Mouse (Mus musculus) adrenal gland, adult (tissue): ENCODE data around the gene Ksr2.
"Not testable (repeated sequence)": the region's sequence is repeated elsewhere in the genome, so short reads cannot be mapped to it uniquely, and the experiment has no call there.

Source experiments
- DNase-seq, 2 experiments: peaks; one replicate each; pipeline ENCODE4 v3.0.0; 2022 to 2023; ENCODE audit warnings: low spot score in 1 of 2; ENCODE audit not compliant: inconsistent age in 2 of 2

Gene Ksr2

GRCm38 (mm10) chr5:117413507-117414501 is at the start of gene Ksr2:
TSS of gene Ksr2 (plus strand) at chr5:117414000.
- DNase-seq, result peak; percentile 56 to 78

DNA sequence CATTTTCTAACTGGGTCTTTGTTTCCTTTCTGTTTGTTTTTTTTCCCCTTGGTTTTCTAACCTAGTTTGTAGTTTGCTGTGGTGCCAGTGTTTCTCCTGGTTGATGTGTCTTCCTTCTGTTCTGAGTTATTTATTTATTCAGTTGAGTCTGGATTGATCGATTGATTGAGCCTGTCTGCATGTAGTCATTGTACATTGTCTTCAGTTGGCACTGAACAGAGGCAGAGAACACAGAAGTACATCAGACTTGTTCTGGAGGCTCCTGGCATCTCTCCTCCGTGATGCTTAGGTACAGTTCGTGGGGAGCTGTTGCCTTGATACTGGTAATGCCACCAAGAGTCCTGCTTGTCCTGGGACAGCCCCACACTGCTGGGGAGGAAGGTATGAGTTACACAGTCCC is 49.0 kb upstream of the Ksr2 start:
- no peak for DNase-seq

DNA sequence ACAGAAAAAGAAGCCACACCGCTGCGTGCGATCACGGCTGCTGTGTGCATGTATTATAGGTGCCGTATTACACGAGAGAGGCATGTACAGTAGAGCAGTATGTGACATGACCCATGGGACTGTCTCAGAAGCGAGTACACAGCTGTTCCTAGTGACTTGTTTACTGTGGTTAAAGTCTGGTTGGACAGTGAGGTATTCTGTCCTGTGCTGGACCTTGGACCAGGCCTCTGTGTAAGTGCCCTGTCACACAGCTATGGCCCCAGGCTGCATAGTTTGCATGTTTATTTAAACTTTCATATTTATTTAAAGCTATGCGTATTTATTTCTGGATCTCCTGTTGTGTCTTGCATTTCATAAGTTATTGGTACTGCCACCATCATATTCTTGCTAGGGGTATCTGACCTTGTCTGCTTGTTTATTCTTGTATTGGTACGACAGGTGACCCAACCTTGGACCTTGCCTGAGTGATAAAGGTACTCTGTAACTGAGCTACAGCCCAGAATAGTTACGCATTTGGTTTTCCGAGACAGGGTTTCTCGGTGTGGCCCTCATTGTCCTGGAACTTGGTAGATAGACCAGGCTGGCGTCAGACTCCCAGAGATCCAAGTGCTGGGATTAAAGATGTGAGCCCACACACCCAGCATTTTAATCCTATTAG is 47.8 kb upstream of the Ksr2 start:
- DNase-seq, result no peak

- no peak for DNase-seq
These were observed 46.6 kb upstream of the Ksr2 start for GRCm38 (mm10) chr5:117367206-117367605.

GRCm38 (mm10) chr5:117370592-117370991 is 43.2 kb upstream of the Ksr2 start:
- DNase-seq, result peak in 1 of 2 experiments; percentile 65

GRCm38 (mm10) chr5:117373418-117373817 is 40.4 kb upstream of the Ksr2 start:
- DNase-seq, result no peak

GRCm38 (mm10) chr5:117374372-117375049 is 39.3 kb upstream of the Ksr2 start:
- DNase-seq, result peak in 1 of 2 experiments; percentile 31

GRCm38 (mm10) chr5:117376331-117376761 is 37.5 kb upstream of the Ksr2 start:
- DNase-seq, result no peak

GRCm38 (mm10) chr5:117377731-117378130 is 36.1 kb upstream of the Ksr2 start:
- not testable (repeated sequence) for DNase-seq

DNA sequence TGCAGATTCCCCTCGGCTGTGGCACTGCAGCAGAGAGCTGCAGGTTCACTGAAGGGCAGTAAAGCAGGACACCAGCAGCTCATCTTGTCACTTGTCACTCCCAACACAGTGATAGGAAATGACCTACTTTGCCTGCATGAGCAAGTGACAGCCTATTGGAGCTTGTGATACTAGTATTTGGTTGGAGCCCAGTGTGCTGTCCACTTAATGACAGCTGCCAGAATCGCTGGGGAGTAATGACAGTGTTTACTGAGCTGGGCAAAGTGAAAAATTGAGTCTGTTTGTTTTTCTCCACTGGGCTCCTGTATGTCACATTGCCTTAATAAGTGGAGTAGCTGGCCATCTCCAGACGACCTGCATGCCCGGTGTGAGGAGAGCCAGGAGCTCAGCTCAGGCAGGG is 33.6 kb upstream of the Ksr2 start:
- no peak for DNase-seq

- DNase-seq, result no peak
These were observed 32.0 kb upstream of the Ksr2 start for GRCm38 (mm10) chr5:117381785-117382184.

DNA sequence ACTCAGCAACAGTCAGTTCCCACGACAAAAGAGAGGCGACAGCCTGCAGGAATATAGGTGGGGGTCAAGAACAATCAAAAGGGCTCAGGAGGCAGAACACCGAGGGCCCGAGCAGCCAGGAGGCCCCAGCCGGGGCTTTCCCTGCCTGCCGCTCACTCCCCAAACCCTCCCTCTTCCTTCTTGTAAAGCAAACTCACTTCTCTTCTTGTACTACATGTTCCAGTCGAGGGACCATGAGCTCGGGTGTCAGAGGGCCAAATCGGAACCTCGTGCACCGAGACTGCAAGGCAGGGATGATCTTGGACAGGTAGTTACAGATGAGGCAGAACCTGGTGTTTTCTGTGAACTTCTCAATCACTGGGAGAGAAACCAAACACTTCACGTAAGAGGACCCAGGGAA is 30.6 kb upstream of the Ksr2 start:
- peak in 1 of 2 experiments; percentile 29 for DNase-seq

GRCm38 (mm10) chr5:117388296-117388751 is 25.5 kb upstream of the Ksr2 start:
- DNase-seq, result peak in 1 of 2 experiments; percentile 82

DNA sequence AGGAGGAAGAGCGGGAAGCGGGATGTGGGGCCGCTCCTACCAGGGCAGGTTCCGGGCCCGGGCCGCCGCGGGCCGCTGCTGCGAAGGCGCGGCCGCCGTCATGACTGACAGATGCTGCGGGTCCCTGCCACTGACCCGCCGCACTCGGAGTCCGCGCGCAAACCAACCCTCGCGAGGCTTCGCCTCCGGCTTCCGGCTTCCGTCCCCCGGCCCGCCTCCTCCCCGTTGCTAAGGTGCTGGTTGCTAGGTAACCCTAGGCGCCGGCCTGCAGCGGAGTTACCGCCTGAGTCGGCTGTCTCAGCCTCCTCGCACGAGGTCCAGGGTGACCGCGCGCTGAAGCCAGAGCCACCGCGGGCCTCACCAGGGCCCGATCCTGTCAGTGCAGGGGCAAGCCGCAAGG is 24.9 kb upstream of the Ksr2 start, which contains the start of gene Rfc5:
Gene Rfc5, minus strand, starts transcription at position 171 of the 400 bp plus-strand sequence.
- DNase-seq, result peak; percentile 97

DNA sequence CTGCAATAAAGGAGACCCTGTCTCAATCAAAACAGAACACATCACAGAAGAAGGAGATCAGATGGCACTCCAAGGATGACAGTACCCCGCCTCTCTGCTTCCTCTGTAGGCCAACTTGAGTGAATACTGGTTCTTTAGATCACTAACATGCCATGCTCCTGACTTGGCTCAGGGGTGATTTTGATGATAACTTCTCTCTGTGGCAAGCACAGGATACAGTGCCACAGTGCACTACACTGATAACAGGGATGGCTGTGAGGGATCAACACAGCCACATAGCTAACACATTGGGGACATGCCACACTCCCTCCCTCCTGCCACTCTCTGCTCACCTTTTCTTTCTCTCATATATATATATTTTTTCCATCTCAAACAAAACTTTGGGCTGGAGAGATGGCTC is 22.9 kb upstream of the Ksr2 start:
- DNase-seq, result no peak

DNA sequence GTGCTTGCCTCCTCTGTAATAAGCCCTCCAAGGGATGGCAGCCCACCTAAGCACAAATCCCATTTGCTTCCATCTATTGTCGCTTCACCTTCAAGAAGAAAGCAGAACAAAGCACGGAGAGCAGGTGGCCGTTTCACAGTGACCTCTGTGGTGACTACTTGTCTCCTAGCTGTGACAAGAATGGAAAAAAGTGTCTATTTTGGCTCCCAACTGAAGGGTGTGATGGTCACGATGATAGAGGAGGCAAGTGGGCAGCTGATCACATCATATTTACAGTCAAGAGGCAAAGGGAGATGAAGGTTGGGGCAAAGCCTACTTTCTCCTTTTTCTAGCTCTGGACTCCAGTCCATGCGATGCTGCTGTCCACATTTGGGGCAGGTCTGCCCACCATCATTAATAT is 18.0 kb upstream of the Ksr2 start:
- DNase-seq, result no peak

DNA sequence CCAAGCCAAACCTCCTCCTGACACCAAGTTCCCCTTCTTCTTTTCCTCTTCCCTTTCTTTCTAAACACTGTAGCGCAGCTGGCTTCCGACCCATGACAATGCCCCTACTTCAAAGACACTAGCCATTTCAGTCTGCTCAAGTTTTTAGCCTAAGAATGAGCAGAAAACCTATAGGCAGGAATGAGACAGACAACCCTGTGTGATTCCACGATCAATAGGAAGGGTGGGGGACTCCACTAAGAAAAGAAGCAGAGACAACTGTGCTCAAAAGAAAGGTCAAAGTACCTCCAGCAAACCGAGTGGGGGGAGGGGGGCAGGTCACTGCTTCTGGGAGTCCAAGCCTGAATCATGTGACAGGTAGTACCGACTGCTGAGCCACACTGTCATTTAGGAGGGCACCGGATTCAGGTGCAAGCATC is 17.2 kb upstream of the Ksr2 start:
- DNase-seq, result no peak

DNA sequence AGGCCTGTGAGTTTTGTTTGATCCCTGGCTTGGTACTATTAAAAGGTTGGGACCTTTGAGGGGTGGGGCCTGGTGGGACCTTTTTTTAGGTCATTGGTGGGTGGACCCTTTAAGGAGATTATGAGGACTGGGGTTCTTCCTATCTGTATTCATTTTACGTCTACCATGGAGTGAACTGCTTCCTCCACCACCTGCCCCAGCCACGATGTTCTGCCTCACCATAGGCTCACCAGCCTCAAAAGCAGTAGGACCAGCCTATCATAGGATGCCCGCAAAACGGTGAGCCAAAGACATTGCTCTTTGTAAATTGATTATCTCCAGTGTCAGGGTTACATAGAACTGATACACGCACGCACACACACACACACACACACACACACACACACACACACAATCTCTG is 16.4 kb upstream of the Ksr2 start:
- no peak for DNase-seq

GRCm38 (mm10) chr5:117398007-117398550 is 15.7 kb upstream of the Ksr2 start:
- DNase-seq, result no peak

DNA sequence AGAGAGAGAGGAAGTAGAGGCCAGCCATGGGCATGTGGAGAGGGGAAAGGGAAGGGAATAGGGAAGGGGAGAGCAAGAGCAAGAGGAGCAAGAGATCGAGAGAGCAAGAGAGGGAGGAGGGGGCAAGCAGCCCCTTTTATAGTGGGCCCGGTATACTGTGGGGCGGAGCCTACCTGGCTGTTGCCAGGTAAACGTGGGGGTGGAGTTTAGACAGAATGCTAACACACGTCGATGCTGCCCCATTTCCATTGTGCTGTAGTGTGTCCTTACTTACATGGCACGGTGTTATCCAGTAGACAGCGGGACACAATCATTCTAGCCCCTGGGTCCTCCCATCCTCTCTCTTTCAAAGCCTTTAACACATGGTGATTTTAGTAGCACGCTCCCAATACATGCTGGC is 14.5 kb upstream of the Ksr2 start:
- DNase-seq, result no peak

- DNase-seq, result no peak
These were observed 10.2 kb upstream of the Ksr2 start for GRCm38 (mm10) chr5:117403609-117404008.
